Mouse (Mus musculus) CD8-positive naive resting alpha-beta T cell, adult 2 months (primary cell): ENCODE data around the gene Cfap57.
"Not testable (repeated sequence)": the region's sequence is repeated elsewhere in the genome, so short reads cannot be mapped to it uniquely, and the experiment has no call there.

Source experiments
- DNase-seq, 2 experiments: peaks; one replicate each; pipeline ENCODE4 v3.0.0; 2022; ENCODE audit warnings: low read depth in 2 of 2, low spot score in 2 of 2

Cfap57 gene

DNA sequence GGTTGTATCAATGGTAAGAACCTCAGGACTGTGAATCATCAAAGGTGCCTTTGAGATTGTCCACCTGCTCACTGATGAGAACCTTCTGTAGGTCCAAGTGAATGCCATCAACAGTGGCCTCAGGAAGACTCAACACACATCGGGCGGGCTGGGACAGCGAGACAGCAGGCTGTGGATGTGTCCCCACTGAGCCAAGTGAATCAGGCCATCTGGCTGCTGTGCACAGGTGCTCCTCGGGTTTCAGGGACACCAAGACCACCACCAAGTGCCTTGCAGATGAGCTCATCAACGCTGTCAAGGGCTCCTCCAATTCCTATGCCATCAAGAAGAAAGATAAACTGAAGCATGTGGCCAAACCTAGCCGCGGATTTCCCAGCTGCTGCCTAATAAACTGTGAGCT is 98.3 kb downstream of the Cfap57 start:
- DNase-seq, result no peak

DNA sequence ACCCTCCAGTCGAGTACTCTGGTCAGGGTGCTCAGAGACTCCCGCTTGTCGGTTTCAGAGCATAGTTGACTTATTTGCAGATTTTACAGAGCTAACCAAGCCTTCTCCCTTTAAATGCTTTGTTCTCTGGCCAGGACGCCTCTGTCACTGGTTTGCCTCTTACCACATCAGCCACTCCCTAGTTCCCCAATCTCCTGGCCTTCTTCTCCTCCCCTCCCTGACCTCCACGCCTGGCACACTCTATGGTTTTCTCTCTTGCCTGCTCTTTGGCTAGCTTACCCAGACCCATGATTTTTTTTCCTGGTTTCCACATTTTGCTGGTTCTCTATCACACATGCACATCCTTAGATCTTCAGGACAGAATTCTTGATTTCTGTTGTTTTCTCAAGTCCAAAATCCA is 102.4 kb downstream of the Cfap57 start:
- no peak for DNase-seq

DNA sequence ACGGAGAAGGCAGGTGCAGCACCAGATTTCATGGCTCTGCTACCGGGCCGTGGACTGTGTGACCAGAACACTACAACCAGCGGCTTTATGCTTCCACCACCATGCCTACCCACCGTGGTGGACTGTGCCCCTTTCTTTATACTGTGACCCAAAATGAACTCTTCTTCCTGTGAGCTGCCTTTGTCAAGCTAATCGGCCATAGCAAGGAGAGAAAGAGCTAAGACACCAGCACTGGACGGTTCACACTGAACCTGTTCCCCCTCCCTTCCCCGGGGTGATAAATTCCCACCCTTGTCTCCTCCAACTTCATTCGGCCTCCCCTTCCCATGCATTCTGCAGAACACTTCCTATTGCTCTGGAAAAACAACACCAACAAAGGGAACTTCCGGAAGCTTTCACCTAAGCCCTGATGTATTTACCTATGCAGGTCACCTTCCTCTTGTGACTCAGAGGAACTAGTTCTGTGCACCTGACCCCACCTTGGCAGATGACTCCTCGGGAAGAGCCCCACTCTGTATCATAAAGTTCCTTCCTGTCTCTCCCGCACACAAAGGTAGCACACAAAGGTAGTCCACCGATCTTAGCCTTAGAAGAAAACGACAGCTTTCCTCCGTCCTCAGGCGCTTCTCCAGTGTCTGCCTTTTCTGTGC is 103.0 kb downstream of the Cfap57 start:
- DNase-seq, result no peak

DNA sequence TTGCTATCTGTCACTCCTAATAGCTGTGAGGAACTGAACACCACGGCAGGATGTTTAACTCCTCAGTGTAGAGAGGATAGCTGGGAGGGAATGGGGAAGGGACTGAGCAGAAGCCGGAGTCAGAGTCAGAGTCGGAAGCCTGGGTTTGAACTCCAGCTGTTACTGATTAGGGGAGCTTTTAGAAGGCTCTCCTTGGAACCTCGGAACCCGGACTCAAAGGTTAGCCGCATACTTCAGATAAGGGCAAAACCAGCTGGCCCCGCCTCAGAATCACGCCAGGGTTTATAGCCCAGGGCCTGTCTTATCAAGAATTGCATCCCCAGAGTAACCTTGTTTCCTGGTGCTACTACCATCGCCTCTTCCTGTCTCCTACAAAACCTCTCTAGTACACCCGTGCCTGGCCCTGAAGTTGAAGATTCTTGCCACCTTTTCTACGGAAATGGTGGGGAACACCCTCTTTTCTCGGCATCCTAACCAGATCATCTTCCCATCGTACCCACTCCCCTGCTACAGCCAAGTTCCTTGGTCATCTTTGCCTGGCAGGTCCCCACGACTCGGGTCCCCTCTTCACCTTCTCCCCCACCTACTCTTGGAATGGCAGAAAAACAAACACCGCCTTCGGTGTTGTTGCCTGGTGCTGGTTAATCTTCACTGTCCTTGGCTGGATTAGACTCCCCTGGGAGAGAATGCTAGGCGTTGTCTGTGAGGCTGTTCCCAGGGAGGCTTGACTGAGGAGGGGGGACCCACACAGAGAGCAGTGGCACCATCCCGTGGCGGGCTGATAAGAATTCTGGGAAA is 103.7 kb downstream of the Cfap57 start:
- no peak for DNase-seq

DNA sequence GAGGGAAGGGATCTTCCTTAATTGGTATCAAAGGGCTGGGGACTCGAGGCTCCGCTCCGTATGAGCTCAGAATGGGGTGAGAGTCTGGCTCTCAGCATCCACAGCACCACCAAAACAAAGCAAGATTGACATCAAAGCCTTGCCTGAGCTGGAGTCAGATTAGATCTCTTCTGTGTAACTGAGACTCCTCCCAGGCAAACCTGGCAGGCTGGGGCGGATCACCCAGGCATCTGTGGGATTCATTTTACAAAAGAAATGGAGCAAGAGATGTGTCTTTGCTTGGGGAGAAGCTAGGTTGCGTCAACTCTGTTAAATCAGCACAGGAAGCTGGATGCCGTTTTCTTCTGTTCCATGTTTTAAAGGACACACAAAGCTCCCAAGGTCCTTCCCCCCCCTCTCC is 111.5 kb downstream of the Cfap57 start:
- no peak for DNase-seq

DNA sequence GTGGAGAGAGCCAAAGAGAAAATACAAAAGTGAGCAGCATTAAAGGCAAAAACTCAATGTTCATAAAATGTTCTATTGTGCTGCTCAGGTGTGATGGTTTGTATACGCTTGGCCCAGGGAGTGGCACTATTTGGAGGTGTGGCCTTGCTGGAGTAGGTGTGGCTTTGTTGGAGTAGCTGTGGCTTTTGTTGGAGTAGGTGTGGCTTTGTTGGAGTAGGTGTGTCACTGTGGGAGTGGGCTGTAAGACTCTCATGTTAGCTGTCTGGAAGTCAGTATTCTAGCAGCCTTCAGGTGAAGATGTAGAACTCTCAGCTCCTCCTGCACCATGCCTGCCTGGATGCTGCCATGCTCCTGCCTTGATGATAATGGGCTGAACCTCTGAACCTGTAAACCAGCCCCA is 113.4 kb downstream of the Cfap57 start:
- not testable (repeated sequence) for DNase-seq

DNA sequence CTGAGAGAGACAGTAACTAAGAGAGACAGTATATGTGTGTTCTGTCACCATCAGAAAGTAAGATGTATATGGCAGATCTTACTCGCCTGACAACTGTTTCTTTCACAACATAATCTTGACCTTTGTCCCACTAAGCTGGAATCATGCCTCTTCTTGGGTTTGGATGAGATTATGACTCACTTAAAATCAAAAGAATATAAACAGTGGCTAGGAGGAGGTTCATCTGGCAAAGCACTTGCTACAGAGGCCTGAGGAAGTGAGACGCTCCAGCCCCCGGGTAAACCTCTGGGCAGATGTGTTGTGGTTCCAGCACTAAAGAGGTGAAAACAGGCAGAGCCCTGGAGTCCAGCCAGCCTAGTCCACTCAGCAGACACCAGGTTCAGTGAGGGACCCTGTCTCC is 115.0 kb downstream of the Cfap57 start:
- DNase-seq, result no peak
